Mouse (Mus musculus): ENCODE measurements around the gene Adcyap1.

DNA sequence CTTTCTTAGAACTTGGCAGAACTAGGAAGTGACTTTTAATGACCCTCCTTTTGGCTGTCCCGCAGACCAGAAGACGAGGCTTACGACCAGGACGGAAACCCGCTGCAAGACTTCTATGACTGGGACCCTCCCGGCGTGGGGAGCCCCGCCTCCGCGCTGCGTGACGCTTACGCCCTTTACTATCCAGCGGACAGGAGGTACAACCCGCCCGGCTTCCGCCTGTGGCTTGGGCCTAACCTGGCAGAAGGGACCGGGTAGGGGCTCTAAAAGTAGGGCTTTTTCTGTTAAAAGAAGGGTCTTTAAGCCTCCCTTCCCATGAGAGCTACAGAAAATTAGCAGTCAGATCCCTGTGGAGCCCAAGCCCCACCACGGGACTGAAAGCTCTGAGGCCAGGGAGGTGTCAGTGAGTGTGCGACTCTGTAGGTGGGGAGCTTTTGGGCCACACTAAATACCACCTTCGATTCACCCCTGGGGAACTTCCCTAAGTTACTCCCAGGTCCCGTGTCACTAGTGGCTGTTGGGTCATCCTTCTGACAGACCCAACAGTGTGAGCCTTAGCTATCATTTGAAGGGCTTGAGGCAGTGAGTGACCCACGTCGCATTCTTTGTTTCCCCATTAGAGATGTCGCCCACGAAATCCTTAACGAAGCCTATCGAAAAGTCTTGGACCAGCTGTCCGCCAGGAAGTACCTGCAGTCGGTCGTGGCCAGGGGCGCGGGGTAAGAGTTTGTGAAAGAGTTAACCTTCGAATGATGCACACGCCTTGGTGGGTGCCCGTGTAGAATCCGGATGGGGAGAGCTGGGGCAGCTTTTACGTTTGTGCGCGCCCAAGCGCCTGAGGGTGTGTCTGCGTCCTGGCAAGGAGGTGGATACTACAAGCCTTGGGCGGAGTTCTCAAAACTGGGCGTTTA, 3.6 kb downstream of the Adcyap1 start:
- TF ChIP-seq CTCF (IDR thresholded peaks at IDR 0.05 in 2 of 3, conservative IDR thresholded peaks at IDR 0.05 in 1 of 3; ENCODE audit: control insufficient read depth in 1 of 3, insufficient read depth in 1 of 3, low read depth in 2 of 3, low read length in 3 of 3, poor library complexity in 1 of 3, severe bottlenecking in 1 of 3) (no peak), POLR2A (IDR thresholded peaks at IDR 0.05; ENCODE audit: control insufficient read depth in 1 of 2, insufficient read depth in 1 of 2, low read depth in 1 of 2, low read length in 2 of 2, poor library complexity in 1 of 2) (no peak), KAT2A (conservative IDR thresholded peaks at IDR 0.05; ENCODE audit: low read depth, low read length) (no peak), ELF1 (IDR thresholded peaks at IDR 0.05; ENCODE audit: low read depth, low read length) (no peak), TAL1 (IDR thresholded peaks at IDR 0.05; ENCODE audit: low read length) (no peak), GABPA (IDR thresholded peaks at IDR 0.05; ENCODE audit: low read depth, low read length) (no peak)

Data from MEL (cell line).